In genomic region chr3:89529796-89530195, GRCm38 (mm10) we compare ENCODE assay signal across 12 mouse cellular contexts. TPM values are rescaled to one million over a fixed set of nuclear protein-coding genes. Genes with fewer than 3 reads are reported as not detected.
A peak's percentile ranks its signal among the peaks of the same experiment; 100 is the strongest.
DNase-seq lines count a peak whose midpoint lies in the region; ATAC-seq and TF ChIP-seq lines count a peak whose summit lies in the region.
"Had no signal": no experiment of that assay in that cellular context is flagged by ENCODE, and none has a peak within 500 bp of the region (broad histone marks: within the 10 kb centered on the region; RNA-seq: fewer than 3 reads in every experiment).

No protein-coding gene starts in this region.

- no peaks in the 10 kb centered on the region for H3K36me3 ChIP-seq in heart, postnatal 0 days (replicated peaks; ENCODE audit: control insufficient read depth, insufficient read depth, low read length)
- no peaks in the 10 kb centered on the region for H3K36me3 ChIP-seq in heart, embryonic 11.5 days (ENCODE audit: control insufficient read depth, insufficient read depth, low read length)
- H3K36me3 ChIP-seq in lung, embryonic 14.5 days (ENCODE audit: insufficient read depth), result no peaks in the 10 kb centered on the region
- H3K36me3 ChIP-seq in MEL (ENCODE audit: control insufficient read depth in 1 of 2, insufficient read depth in 2 of 2, low read length in 2 of 2), result peaks cover 0 to 4% of the 10 kb centered on the region in 2 experiments; a peak in 2 of 4 replicates
- no peaks in the 10 kb centered on the region for H3K36me3 ChIP-seq in forebrain, embryonic 14.5 days (ENCODE audit: control insufficient read depth, insufficient read depth, low read length)
- H3K36me3 ChIP-seq: heart, embryonic 10.5 days; limb, embryonic 13.5 days had no signal

- TF ChIP-seq POLR2A in MEL (IDR thresholded peaks at IDR 0.05; ENCODE audit: control insufficient read depth in 1 of 2, insufficient read depth in 1 of 2, low read depth in 1 of 2, low read length in 2 of 2, poor library complexity in 1 of 2), result no peak

- H3K27me3 ChIP-seq in heart, postnatal 0 days (ENCODE audit: control insufficient read depth, insufficient read depth, low read length), result peaks cover 25% of the 10 kb centered on the region
- peaks cover 10% of the 10 kb centered on the region for H3K27me3 ChIP-seq in heart, embryonic 11.5 days (ENCODE audit: control insufficient read depth, insufficient read depth, low read length)
- H3K27me3 ChIP-seq in lung, embryonic 14.5 days (ENCODE audit: insufficient read depth, low read length), result no peaks in the 10 kb centered on the region
- peaks cover 0 to 2% of the 10 kb centered on the region in 2 experiments; a peak in 2 of 4 replicates for H3K27me3 ChIP-seq in MEL (ENCODE audit: control insufficient read depth in 1 of 2, insufficient read depth in 2 of 2, low read length in 2 of 2)
- H3K27me3 ChIP-seq in forebrain, embryonic 14.5 days (replicated peaks; ENCODE audit: control insufficient read depth, insufficient read depth, low read length), result no peaks in the 10 kb centered on the region
- H3K27me3 ChIP-seq: limb, embryonic 13.5 days had no signal

- H3K27ac ChIP-seq in heart, postnatal 0 days (ENCODE audit: low read depth), result no peak overlapping the region
- H3K27ac ChIP-seq in heart, embryonic 11.5 days (ENCODE audit: low read depth, low read length), result no peak overlapping the region
- H3K27ac ChIP-seq in lung, embryonic 14.5 days (ENCODE audit: low read depth), result no peak overlapping the region
- no peak overlapping the region for H3K27ac ChIP-seq in MEL (ENCODE audit: control insufficient read depth, low read depth, low read length)
- H3K27ac ChIP-seq in forebrain, embryonic 14.5 days (ENCODE audit: low read depth, low read length), result no peak overlapping the region
- H3K27ac ChIP-seq: heart, embryonic 10.5 days; limb, embryonic 13.5 days had no signal

- ATAC-seq in heart, postnatal 0 days (ENCODE audit: insufficient read depth, low read depth), result no peak
- no peak for ATAC-seq in heart, embryonic 11.5 days (replicated peaks; ENCODE audit: insufficient number of reproducible peaks, low FRiP score, low TSS enrichment)
- no peak for ATAC-seq in lung, embryonic 14.5 days (ENCODE audit: insufficient read depth)
- peak; percentile 50 for ATAC-seq in granulocyte monocyte progenitor cell, adult 5-6 weeks (replicated peaks; ENCODE audit: poor library complexity, severe bottlenecking)
- no peak for ATAC-seq in forebrain, embryonic 14.5 days

- H3K9me3 ChIP-seq in heart, postnatal 0 days (replicated peaks; ENCODE audit: control insufficient read depth, low read length), result no peaks in the 10 kb centered on the region
- H3K9me3 ChIP-seq in heart, embryonic 11.5 days (replicated peaks; ENCODE audit: control insufficient read depth, low read length), result no peaks in the 10 kb centered on the region
- H3K9me3 ChIP-seq in lung, embryonic 14.5 days (ENCODE audit: low read depth, low read length), result no peaks in the 10 kb centered on the region
- no peaks in the 10 kb centered on the region for H3K9me3 ChIP-seq in MEL (replicated peaks; ENCODE audit: insufficient read depth, low read length)
- H3K9me3 ChIP-seq in forebrain, embryonic 14.5 days (replicated peaks; ENCODE audit: control insufficient read depth, low read length), result no peaks in the 10 kb centered on the region
- H3K9me3 ChIP-seq: heart, embryonic 10.5 days; limb, embryonic 13.5 days had no signal

- no peak for TF ChIP-seq EP300 in heart, postnatal 0 days (IDR thresholded peaks at IDR 0.05; ENCODE audit: low read depth)
- no peak for TF ChIP-seq EP300 in MEL (IDR thresholded peaks at IDR 0.05; ENCODE audit: low read depth in 1 of 2, low read length in 2 of 2)

- no peaks in the 10 kb centered on the region for H3K79me2 ChIP-seq in MEL (ENCODE audit: control insufficient read depth, insufficient read depth, low read length, poor library complexity)

- DNase-seq in heart, postnatal 0 days (ENCODE audit: low spot score), result no peak
- DNase-seq in lung, embryonic 14.5 days, result no peak
- DNase-seq in lung, adult 18-20 months, result no peak
- DNase-seq in MEL (ENCODE audit: low read depth, low spot score), result peak; percentile 44
- DNase-seq in forebrain, embryonic 14.5 days (ENCODE audit: low spot score), result no peak
- DNase-seq: kidney, adult 8-10 months; layer of hippocampus, postnatal 36 days had no signal

- peak; percentile 40 for TF ChIP-seq CTCF in heart, postnatal 0 days (IDR thresholded peaks at IDR 0.05; ENCODE audit: low read depth)
- TF ChIP-seq CTCF in lung, embryonic 14.5 days (IDR thresholded peaks at IDR 0.05; ENCODE audit: low read depth), result peak; percentile 49
- TF ChIP-seq CTCF in MEL (IDR thresholded peaks at IDR 0.05 in 2 of 3, conservative IDR thresholded peaks at IDR 0.05 in 1 of 3; ENCODE audit: control insufficient read depth in 1 of 3, insufficient read depth in 1 of 3, low read depth in 2 of 3, low read length in 3 of 3, poor library complexity in 1 of 3, severe bottlenecking in 1 of 3), result peak; percentile 25 to 61 (median 61); a peak in 5 of 6 replicates

- H3K9ac ChIP-seq in heart, postnatal 0 days (replicated peaks; ENCODE audit: low read depth, low read length), result no peak overlapping the region
- H3K9ac ChIP-seq in heart, embryonic 11.5 days (ENCODE audit: low read depth, low read length), result no peak overlapping the region
- H3K9ac ChIP-seq in lung, embryonic 14.5 days, result no peak overlapping the region
- no peak overlapping the region for H3K9ac ChIP-seq in MEL (ENCODE audit: control insufficient read depth, low read depth, low read length, poor library complexity, severe bottlenecking)
- H3K9ac ChIP-seq in forebrain, embryonic 14.5 days (ENCODE audit: low read length), result no peak overlapping the region
- H3K9ac ChIP-seq: limb, embryonic 13.5 days had no signal

- no peak overlapping the region for H3K4me2 ChIP-seq in heart, postnatal 0 days (ENCODE audit: low read depth, low read length)
- no peak overlapping the region for H3K4me2 ChIP-seq in heart, embryonic 11.5 days
- H3K4me2 ChIP-seq in lung, embryonic 14.5 days, result no peak overlapping the region
- H3K4me2 ChIP-seq in forebrain, embryonic 14.5 days (ENCODE audit: low read length), result no peak overlapping the region
- H3K4me2 ChIP-seq: limb, embryonic 13.5 days had no signal

- peaks cover 7% of the 10 kb centered on the region for H3K4me1 ChIP-seq in heart, postnatal 0 days (ENCODE audit: control insufficient read depth, insufficient read depth)
- H3K4me1 ChIP-seq in heart, embryonic 11.5 days (ENCODE audit: control insufficient read depth, insufficient read depth, low read length), result peaks cover 10% of the 10 kb centered on the region
- H3K4me1 ChIP-seq in lung, embryonic 14.5 days (ENCODE audit: insufficient read depth), result 0 out of 2 replicates have a peak, but pooled peaks cover 2% of the 10 kb centered on the region
- peaks cover 0 to 10% of the 10 kb centered on the region in 2 experiments; a peak in 2 of 4 replicates for H3K4me1 ChIP-seq in MEL (ENCODE audit: control insufficient read depth in 1 of 2, insufficient read depth in 2 of 2, low read length in 2 of 2)
- peaks cover 28% of the 10 kb centered on the region for H3K4me1 ChIP-seq in forebrain, embryonic 14.5 days (ENCODE audit: control insufficient read depth, insufficient read depth, low read length)

- H3K4me3 ChIP-seq in heart, postnatal 0 days (ENCODE audit: low read depth, low read length), result no peak overlapping the region
- H3K4me3 ChIP-seq in heart, embryonic 11.5 days (ENCODE audit: low read depth, low read length), result no peak overlapping the region
- no peak overlapping the region for H3K4me3 ChIP-seq in lung, embryonic 14.5 days (ENCODE audit: low read depth, low read length)
- H3K4me3 ChIP-seq in MEL (ENCODE audit: control insufficient read depth in 1 of 2, insufficient read depth in 1 of 2, low read depth in 2 of 2, low read length in 2 of 2), result no peak overlapping the region
- no peak overlapping the region for H3K4me3 ChIP-seq in forebrain, embryonic 14.5 days (ENCODE audit: low read depth, low read length)
- H3K4me3 ChIP-seq: heart, embryonic 10.5 days; limb, embryonic 13.5 days; megakaryocyte, embryonic 14.5 days had no signal

- TF ChIP-seq RAD21 in MEL (IDR thresholded peaks at IDR 0.05; ENCODE audit: low read depth, low read length), result peak; percentile 37

- WGBS in heart, postnatal 0 days, result 85% methylated on average over 3 of the region's 3 CpGs
- WGBS in heart, embryonic 11.5 days (ENCODE audit: insufficient replicate concordance), result 82% methylated on average over 3 of the region's 3 CpGs
- WGBS in lung, embryonic 14.5 days, result 84% methylated on average over 3 of the region's 3 CpGs
- WGBS in forebrain, embryonic 14.5 days, result 80% methylated on average over 3 of the region's 3 CpGs

TF ChIP-seq in MEL, 35 proteins besides CTCF, POLR2A, EP300 and RAD21 (continues in another document):
- TF ChIP-seq RCOR1 (IDR thresholded peaks at IDR 0.05; ENCODE audit: low read depth, low read length) (no peak), ZNF384 (IDR thresholded peaks at IDR 0.05; ENCODE audit: low read depth, low read length) (peak; percentile 61), BHLHE40 (IDR thresholded peaks at IDR 0.05; ENCODE audit: borderline replicate concordance, low read depth, low read length) (no peak), KAT2A (conservative IDR thresholded peaks at IDR 0.05; ENCODE audit: low read depth, low read length) (no peak), NRF1 (IDR thresholded peaks at IDR 0.05; ENCODE audit: insufficient read depth, low read depth, low read length, poor library complexity, severe bottlenecking) (no peak), MYC (IDR thresholded peaks at IDR 0.05; ENCODE audit: low read depth, low read length) (no peak), ZKSCAN1 (IDR thresholded peaks at IDR 0.05; ENCODE audit: low read depth, low read length) (no peak), CHD2 (IDR thresholded peaks at IDR 0.05; ENCODE audit: low read length) (no peak), POLR2AphosphoS2 (IDR thresholded peaks at IDR 0.05; ENCODE audit: low read length) (no peak), SIN3A (IDR thresholded peaks at IDR 0.05; ENCODE audit: low read length) (no peak), POLR2AphosphoS5 (IDR thresholded peaks at IDR 0.05; ENCODE audit: borderline replicate concordance, low read depth, low read length) (no peak), MAX (IDR thresholded peaks at IDR 0.05; ENCODE audit: low read length) (no peak)

RNA-seq across cellular contexts. Expression of gene Kcnn3, which starts 9.8 kb away (rescaled TPM):
- total RNA-seq in heart, postnatal 0 days (2014; rRNA removed; ENCODE audit: low replicate concordance), result 4.7 and 4.9 TPM in 2 replicates
- polyA plus RNA-seq in heart, postnatal 0 days (2015; fragmentation: Nextera tagmentation; extraction: Ambion mirVana), result 1.5 TPM in 2 replicates
- polyA plus RNA-seq in heart, embryonic 11.5 days (2014; fragmentation: Nextera tagmentation; extraction: Ambion mirVana), result 0.73 and 0.99 TPM in 2 replicates
- 1.0 TPM in 2 replicates for polyA plus RNA-seq in lung, embryonic 14.5 days (2014; fragmentation: Nextera tagmentation; extraction: Ambion mirVana)
- total RNA-seq in MEL (2012; rRNA removed), result not detected in 2 replicates
- polyA plus RNA-seq in MEL (2012; ENCODE audit: insufficient read depth in 1 of 2, insufficient read length in 2 of 2, low read depth in 1 of 2, low replicate concordance in 2 of 2, missing spikeins in 1 of 2), result under 1 TPM in 1 of 2 experiments, not detected in 1; 0.04 TPM
- total RNA-seq in granulocyte monocyte progenitor cell, adult 5-6 weeks (2014; fragmentation: Nextera tagmentation), result not detected in 2 replicates
- total RNA-seq in granulocyte monocyte progenitor cell, adult 5-6 weeks (2017), result not detected in 2 replicates
- 4.8 and 6.1 TPM in 2 replicates for polyA plus RNA-seq in forebrain, embryonic 14.5 days (2014; fragmentation: Nextera tagmentation; extraction: Ambion mirVana)
